ENCODE assay signal across 20 mouse cellular contexts in the genomic region with DNA sequence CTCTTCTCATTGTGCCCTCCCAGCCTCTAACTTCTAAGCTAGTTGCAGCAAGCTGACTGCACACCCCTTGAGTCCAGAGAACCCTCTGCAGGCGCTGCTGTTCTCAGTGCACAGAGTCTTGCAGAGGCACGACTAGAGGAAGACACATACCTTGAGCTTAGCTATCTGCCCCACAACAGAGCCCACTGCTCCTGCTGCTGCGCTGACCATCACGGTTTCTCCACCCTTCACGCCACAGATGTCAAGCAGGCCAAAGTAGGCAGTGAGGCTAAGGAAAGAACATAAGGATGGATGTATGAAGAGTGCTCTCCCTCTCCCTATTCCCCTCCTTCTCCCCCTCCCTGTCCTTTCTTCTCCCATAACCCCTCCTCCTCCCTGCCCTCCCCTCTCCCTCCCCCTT. TPM values are rescaled to one million over a fixed set of nuclear protein-coding genes. Genes with fewer than 3 reads are reported as not detected.
"Had no signal": no experiment of that assay in that cellular context is flagged by ENCODE, and none has a peak within 500 bp of the region (broad histone marks: within the 10 kb centered on the region; RNA-seq: fewer than 3 reads in every experiment).

No protein-coding gene starts in this region.

- H3K27me3 ChIP-seq: neural tube, embryonic 12.5 days; neural tube, embryonic 13.5 days; neural tube, embryonic 15.5 days; stomach, embryonic 15.5 days had no signal

- H3K9ac ChIP-seq: neural tube, embryonic 12.5 days; neural tube, embryonic 13.5 days; neural tube, embryonic 15.5 days; stomach, embryonic 15.5 days had no signal

- H3K4me1 ChIP-seq: neural tube, embryonic 12.5 days; neural tube, embryonic 13.5 days; neural tube, embryonic 15.5 days; stomach, embryonic 15.5 days had no signal

- H3K4me2 ChIP-seq: neural tube, embryonic 12.5 days; neural tube, embryonic 13.5 days; neural tube, embryonic 15.5 days; stomach, embryonic 15.5 days had no signal

- DNase-seq: retina, postnatal 1 day; right cerebral cortex, adult 18-20 months; right cerebral cortex, postnatal 14 days; right cerebral cortex, postnatal 25 days; right cerebral cortex, postnatal 4 days; spleen, adult 18-20 months; thymus, adult 18-20 months; thymus, adult 2 months; thymus, postnatal 14 days; thymus, postnatal 25 days; thymus, postnatal 36 days had no signal

- H3K27ac ChIP-seq: neural tube, embryonic 12.5 days; neural tube, embryonic 13.5 days; neural tube, embryonic 15.5 days; stomach, embryonic 15.5 days had no signal

- H3K9me3 ChIP-seq: neural tube, embryonic 12.5 days; neural tube, embryonic 13.5 days; neural tube, embryonic 15.5 days; stomach, embryonic 15.5 days had no signal

- H3K4me3 ChIP-seq: neural tube, embryonic 12.5 days; neural tube, embryonic 13.5 days; neural tube, embryonic 15.5 days; stomach, embryonic 15.5 days had no signal

- H3K36me3 ChIP-seq: neural tube, embryonic 12.5 days; neural tube, embryonic 13.5 days; neural tube, embryonic 15.5 days; stomach, embryonic 15.5 days had no signal

RNA-seq across cellular contexts. Expression of gene Gm20503, which starts 27.3 kb away (rescaled TPM):
- total RNA-seq: neutrophil, adult 5-6 weeks had no signal
- polyA plus RNA-seq: spleen, adult 2 months; testis, adult 2 months; thymus, adult 2 months; urinary bladder, adult 2 months had no signal

RNA-seq across cellular contexts. Expression of gene Zkscan16, which starts 32.3 kb away (rescaled TPM):
- polyA plus RNA-seq: small intestine, adult 2 months had no signal
